Mouse (Mus musculus) neural tube, embryonic 14.5 days (tissue): ENCODE data around the gene Arap1. TPM values are rescaled to one million over a fixed set of nuclear protein-coding genes. Genes with fewer than 3 reads are reported as not detected.
A peak's percentile ranks its signal among the peaks of the same experiment; 100 is the strongest.

Source experiments
- ATAC-seq: fragments of 200-750 bp; cut with Nextera tagmentation; 2 replicates; pipeline ENCODE4 v1.8.0; 2017; ENCODE audit warnings: low read depth, mild to moderate bottlenecking, moderate TSS enrichment, moderate library complexity
- H3K27ac ChIP-seq: fragments of 300-500 bp; sonication (generic); 2 replicates; pipeline ENCODE4 v1.5.1; 2014; ENCODE audit warnings: low read depth, mild to moderate bottlenecking, control low read depth, low read length, moderate library complexity, mixed read lengths
- H3K27me3 ChIP-seq: fragments of 300-500 bp; sonication (generic); 2 replicates; pipeline ENCODE4 v1.6.1; 2014; ENCODE audit warnings: low read length; ENCODE audit not compliant: control insufficient read depth, insufficient read depth
- H3K36me3 ChIP-seq: fragments of 300-500 bp; sonication (generic); 2 replicates; pipeline ENCODE4 v1.6.1; 2014; ENCODE audit warnings: low read length, mixed read lengths; ENCODE audit not compliant: control insufficient read depth, insufficient read depth
- H3K4me1 ChIP-seq: fragments of 300-500 bp; sonication (generic); 2 replicates; pipeline ENCODE4 v1.6.1; 2014; ENCODE audit warnings: low read length; ENCODE audit not compliant: control insufficient read depth, insufficient read depth
- H3K4me2 ChIP-seq: fragments of 300-500 bp; sonication (generic); 2 replicates; pipeline ENCODE4 v1.6.1; 2014; ENCODE audit warnings: mild to moderate bottlenecking, low read depth, low read length, control low read depth
- H3K4me3 ChIP-seq: fragments of 300-500 bp; sonication (generic); 2 replicates; pipeline ENCODE4 v1.5.1; 2014; ENCODE audit warnings: low read depth, low read length, control low read depth, mixed read lengths
- H3K9ac ChIP-seq: fragments of 300-500 bp; sonication (generic); replicated peaks from 2 replicates; pipeline ENCODE4 v1.6.1; 2014; ENCODE audit warnings: low read depth, mild to moderate bottlenecking, control low read depth, low read length, mixed read lengths
- H3K9me3 ChIP-seq: fragments of 300-500 bp; sonication (generic); 2 replicates; pipeline ENCODE4 v1.6.1; 2016; ENCODE audit warnings: low read length; ENCODE audit not compliant: control insufficient read depth
- WGBS: fragments of 180-500 bp; shearing (Covaris S2); extraction: QIAGEN DNeasy Blood & Tissue Kit; methylation state at CpG from one replicate; pipeline ENCODE4 v1.1.7; 2014; 5-methylcytosine and 5-hydroxymethylcytosine counted together
- polyA plus RNA-seq: library from polyadenylated mRNA; unstranded; fragments of >200 nt; fragmentation: Nextera tagmentation; extraction: Ambion mirVana; gene quantifications from 2 replicates; pipeline ENCODE4 v1.2.1, GENCODE M21; 2014

Arap1 gene
- polyA plus RNA-seq, 1 experiment from 2014 or later: 4.0 TPM

DNA sequence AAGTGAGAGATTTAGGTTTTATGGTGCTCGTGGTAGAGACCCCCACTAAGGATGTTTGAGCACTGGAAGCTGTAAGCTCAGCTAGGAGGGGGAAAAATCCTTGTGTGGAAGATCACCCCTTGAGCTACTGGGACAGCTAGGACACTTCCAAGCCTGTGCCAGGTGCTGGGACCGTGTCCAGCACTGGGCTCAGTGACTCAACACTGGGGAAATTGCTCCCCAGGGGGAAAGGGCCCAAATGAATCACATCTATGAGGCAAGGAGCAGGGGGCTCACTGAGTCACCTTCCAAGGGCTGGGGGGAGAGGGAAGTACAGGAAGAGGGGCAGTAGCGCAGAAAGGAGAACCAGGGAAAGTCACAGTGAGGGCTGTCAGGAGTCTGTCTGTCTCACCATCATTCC is 102.0 kb downstream of the Arap1 start:
- 44% methylated on average over 3 of the region's 3 CpGs for WGBS
- ATAC-seq: no peak
- no peaks in the 10 kb centered on the region for H3K27me3 ChIP-seq

DNA sequence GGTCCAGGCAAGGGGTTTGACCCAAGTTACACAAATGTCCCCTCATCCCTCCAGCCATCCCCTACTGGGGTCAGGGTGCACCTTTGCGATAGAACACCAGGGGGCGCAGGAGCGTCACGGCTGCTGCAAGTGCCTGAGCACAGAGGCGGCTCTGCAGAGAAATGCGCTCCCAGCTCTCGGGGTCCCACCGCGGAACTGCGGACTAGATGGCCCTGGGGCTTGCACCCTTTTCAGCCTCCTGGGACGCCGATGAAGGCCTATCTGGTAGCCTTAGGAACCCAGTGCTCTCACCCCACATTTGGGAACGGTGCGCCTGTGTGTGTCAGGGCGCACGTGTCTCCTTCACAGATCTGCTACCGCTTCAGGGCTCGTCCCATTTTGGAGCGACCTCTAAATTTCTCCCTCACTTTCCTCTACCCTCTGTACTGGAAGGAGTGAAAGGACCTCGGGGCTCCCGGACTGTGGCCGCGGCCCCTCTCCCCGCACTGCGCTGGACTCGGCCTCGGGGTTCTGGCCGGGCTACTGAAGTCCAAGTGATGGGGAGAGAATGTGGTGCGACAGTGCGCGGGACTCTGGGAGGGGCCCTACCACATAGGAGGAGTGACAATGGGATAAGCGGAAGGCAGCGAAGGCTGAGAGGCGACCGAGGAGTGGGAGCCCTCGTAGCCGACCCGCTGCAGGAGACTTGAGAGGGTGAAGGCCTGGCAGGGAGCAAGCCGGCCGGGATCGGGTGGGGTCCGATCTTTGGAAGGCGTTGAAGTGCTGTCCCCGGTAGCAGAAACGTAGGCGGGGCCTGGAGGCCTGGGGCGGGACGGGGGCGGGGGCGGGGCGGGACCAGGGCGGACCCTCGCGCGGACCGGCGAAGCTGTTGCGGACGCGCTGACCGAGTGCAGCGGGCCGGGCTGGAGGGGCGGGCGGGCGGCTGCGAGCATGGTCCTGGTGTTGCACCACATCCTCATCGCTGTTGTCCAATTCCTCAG is 102.8 kb downstream of the Arap1 start:
- Histone ChIP-seq H3K9ac (peak overlapping the region; percentile 41), H3K4me1 (0 out of 2 replicates have a peak, but pooled peaks cover 3% of the 10 kb centered on the region), H3K4me3 (peak overlapping the region; percentile 45), H3K36me3 (no peaks in the 10 kb centered on the region), H3K4me2 (peak overlapping the region; percentile 89), H3K27me3 (no peaks in the 10 kb centered on the region), H3K27ac (no peak overlapping the region), H3K9me3 (no peaks in the 10 kb centered on the region)
- peak; percentile 89 for ATAC-seq
- under 1% methylated on average over 57 of the region's 68 CpGs for WGBS

More for the DNA sequence above, 102.0 kb downstream of the Arap1 start:
- Histone ChIP-seq H3K27ac (no peak overlapping the region), H3K9ac (no peak overlapping the region), H3K4me1 (no peaks in the 10 kb centered on the region), H3K4me3 (no peak overlapping the region), H3K4me2 (no peak overlapping the region), H3K9me3 (no peaks in the 10 kb centered on the region), H3K36me3 (no peaks in the 10 kb centered on the region)

DNA sequence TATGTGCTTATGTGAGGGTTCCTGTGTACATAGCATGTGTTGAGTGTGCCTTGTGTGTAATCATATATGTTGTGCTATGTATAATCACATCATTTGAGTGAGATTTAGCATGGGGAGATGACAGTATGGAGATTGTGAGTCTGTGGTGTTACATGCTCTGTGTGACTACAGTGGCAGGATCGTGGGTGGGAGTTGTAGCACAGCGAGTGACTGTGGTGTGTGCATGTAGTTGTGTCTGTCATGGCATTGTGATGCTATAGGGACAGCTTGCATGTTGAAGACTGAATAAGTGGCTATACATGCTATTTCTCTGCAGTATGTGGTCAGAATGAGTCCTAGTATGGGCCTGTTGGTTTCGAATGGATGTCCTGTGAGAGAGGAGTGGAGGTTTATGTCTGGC is 104.8 kb downstream of the Arap1 start:
- Histone ChIP-seq H3K9ac (no peak overlapping the region), H3K9me3 (no peaks in the 10 kb centered on the region), H3K4me2 (peak overlapping the region; percentile 89), H3K4me3 (no peak overlapping the region), H3K4me1 (0 out of 2 replicates have a peak, but pooled peaks cover 3% of the 10 kb centered on the region), H3K36me3 (no peaks in the 10 kb centered on the region), H3K27ac (no peak overlapping the region), H3K27me3 (no peaks in the 10 kb centered on the region)
- WGBS: 85% methylated on average over 3 of the region's 3 CpGs
- ATAC-seq: no peak

DNA sequence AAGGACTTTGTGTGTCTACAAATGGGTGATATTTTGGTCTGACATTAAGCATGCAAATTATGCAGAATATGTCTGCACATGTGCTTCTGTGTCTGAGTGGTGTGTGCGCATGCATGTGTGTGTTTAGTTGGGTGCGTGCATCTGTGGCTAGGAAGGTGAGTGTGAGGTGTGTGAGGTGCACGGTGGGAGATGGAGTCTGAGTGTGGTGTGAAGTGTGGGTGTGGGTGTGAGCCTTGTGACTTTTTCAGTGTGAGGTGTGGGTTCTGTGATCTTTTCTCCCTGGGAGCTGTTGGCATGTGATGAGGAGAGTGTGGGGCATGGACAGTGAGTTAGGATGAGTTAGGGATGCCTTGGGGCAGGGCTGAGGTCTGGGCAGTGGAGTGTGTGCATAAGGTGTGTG is 105.4 kb downstream of the Arap1 start:
- H3K27me3 ChIP-seq: no peaks in the 10 kb centered on the region
- H3K27ac ChIP-seq: no peak overlapping the region
- no peaks in the 10 kb centered on the region for H3K36me3 ChIP-seq
- ATAC-seq: no peak
- H3K4me2 ChIP-seq: no peak overlapping the region; the same call in 1 of the 2 replicates
- 81% methylated on average over 3 of the region's 3 CpGs for WGBS
- 0 out of 2 replicates have a peak, but pooled peaks cover 3% of the 10 kb centered on the region for H3K4me1 ChIP-seq
- no peaks in the 10 kb centered on the region for H3K9me3 ChIP-seq
- H3K4me3 ChIP-seq: no peak overlapping the region
- H3K9ac ChIP-seq: no peak overlapping the region

DNA sequence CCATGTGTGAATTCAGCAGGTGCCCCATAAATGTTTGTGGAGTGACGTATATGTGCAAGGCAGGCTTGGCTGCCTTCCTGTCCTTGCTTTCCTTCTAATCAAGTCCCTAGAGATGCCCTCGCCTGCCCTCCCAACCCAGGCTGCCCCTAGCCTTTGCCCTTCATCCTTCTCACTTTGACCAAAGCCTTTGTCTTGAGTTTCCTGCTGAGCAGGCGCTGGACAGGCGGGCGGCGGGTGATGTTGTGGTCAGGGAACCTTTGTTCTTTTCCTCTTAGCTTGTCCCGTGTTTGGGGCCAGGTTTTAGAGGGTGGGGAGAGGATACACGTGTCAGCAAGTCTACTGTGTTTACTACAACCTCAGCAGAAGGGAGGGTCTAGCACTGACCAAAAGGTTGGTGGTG is 105.9 kb downstream of the Arap1 start:
- Histone ChIP-seq H3K4me2 (no peak overlapping the region; the same call in 1 of the 2 replicates), H3K4me1 (0 out of 2 replicates have a peak, but pooled peaks cover 3% of the 10 kb centered on the region), H3K36me3 (no peaks in the 10 kb centered on the region), H3K27me3 (no peaks in the 10 kb centered on the region), H3K9ac (no peak overlapping the region), H3K27ac (no peak overlapping the region), H3K4me3 (no peak overlapping the region), H3K9me3 (no peaks in the 10 kb centered on the region)
- 28% methylated on average over 8 of the region's 8 CpGs for WGBS
- no peak for ATAC-seq

DNA sequence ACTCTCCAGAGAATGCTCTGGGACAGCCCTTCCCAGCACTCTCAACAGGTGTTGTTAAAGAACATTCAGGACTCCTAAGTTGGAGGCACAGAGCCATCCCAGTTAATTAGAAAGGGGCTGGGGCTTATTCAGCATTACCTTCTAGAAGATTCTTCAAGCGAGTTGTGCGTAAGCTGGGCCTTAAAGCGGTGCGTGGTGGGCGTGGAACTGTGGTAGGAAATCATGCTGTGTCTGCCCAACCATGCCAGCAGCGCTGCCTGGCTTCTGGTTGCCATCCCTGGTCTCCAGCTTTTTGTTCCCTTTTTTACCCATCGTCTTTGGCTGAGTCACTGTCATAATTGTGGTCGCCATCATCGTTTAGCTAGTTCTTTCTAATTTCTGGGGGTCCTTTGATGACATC is 106.6 kb downstream of the Arap1 start:
- Histone ChIP-seq H3K36me3 (no peaks in the 10 kb centered on the region), H3K4me3 (no peak overlapping the region), H3K9me3 (no peaks in the 10 kb centered on the region), H3K4me1 (0 out of 2 replicates have a peak, but pooled peaks cover 3% of the 10 kb centered on the region), H3K4me2 (no peak overlapping the region), H3K9ac (no peak overlapping the region), H3K27ac (no peak overlapping the region), H3K27me3 (no peaks in the 10 kb centered on the region)
- 85% methylated on average over 9 of the region's 9 CpGs for WGBS
- no peak for ATAC-seq

DNA sequence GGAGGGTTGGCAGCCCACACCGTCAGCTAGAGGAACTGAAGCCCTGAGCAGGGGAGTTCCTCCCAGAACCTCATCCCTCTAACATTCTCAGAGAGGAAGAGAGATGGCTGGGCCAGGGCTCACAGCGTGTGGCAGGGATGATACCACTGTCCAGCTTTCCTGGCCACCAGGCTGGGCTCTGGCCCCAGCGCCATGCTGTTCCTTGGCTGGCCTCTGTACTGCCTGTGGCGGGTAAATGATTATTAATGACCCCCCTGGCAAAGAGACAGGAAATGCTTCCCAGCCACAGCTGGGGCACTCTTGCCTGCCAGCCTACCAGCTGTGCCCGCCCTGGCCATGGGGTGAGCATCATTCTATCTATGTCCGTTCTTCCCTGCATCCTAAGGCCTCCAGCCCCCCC is 107.3 kb downstream of the Arap1 start:
- no peaks in the 10 kb centered on the region for H3K27me3 ChIP-seq
- no peak overlapping the region for H3K4me2 ChIP-seq
- WGBS: 64% methylated on average over 6 of the region's 6 CpGs
- no peak overlapping the region for H3K4me3 ChIP-seq
- ATAC-seq: no peak
- H3K27ac ChIP-seq: no peak overlapping the region
- no peaks in the 10 kb centered on the region for H3K9me3 ChIP-seq
- H3K9ac ChIP-seq: no peak overlapping the region
- no peaks in the 10 kb centered on the region for H3K36me3 ChIP-seq
- 0 out of 2 replicates have a peak, but pooled peaks cover 3% of the 10 kb centered on the region for H3K4me1 ChIP-seq

DNA sequence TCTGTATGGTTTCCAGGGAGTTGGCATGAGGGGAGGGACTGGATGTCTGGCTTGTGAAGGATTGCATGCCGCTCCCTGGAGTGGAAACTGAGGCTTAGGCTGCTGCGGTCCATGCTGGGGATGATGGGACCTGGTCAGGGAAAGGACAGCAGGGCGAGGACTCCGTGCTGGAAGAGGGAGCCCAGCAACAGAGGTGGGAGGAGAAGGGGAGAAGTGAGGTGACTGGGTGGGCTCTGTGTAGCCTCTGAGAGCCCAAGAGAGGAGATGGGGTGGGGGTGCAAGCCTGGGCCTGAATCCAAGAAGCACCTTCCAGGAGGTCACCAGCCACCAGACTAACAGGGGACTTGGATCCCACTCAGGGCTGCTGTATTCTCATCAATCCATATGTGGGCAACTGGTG is 108.5 kb downstream of the Arap1 start:
- Histone ChIP-seq H3K4me2 (no peak overlapping the region), H3K9ac (no peak overlapping the region), H3K4me1 (0 out of 2 replicates have a peak, but pooled peaks cover 7% of the 10 kb centered on the region)

DNA sequence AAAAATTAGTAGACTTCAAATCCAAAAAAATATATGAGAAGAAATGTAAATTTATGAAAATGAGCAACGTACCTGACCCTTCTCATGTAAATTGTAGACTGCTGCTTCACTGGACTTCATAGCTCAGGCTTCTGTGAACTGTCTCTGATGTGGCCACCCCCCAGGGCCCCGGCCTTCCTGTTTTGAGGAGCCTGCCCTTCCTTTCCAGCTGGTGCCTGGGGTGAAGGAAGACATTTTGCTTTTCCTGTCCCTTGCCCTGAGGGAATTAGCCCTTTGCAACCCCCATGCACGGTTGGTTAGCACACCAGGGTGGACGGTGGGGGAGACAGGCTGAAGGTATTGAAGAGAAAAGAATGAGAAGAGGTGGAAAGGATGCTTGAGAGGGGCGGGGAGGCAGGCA is 108.9 kb downstream of the Arap1 start:
- no peaks in the 10 kb centered on the region for H3K27me3 ChIP-seq
- no peak overlapping the region for H3K9ac ChIP-seq
- no peak overlapping the region for H3K4me2 ChIP-seq
- H3K36me3 ChIP-seq: no peaks in the 10 kb centered on the region
- H3K27ac ChIP-seq: no peak overlapping the region
- WGBS: 31% methylated on average over 5 of the region's 5 CpGs
- 0 out of 2 replicates have a peak, but pooled peaks cover 7% of the 10 kb centered on the region for H3K4me1 ChIP-seq
- H3K9me3 ChIP-seq: no peaks in the 10 kb centered on the region
- no peak overlapping the region for H3K4me3 ChIP-seq
- ATAC-seq: no peak

More for the DNA sequence above, 108.5 kb downstream of the Arap1 start:
- no peaks in the 10 kb centered on the region for H3K27me3 ChIP-seq
- no peaks in the 10 kb centered on the region for H3K36me3 ChIP-seq
- 79% methylated on average over 4 of the region's 4 CpGs for WGBS
- no peaks in the 10 kb centered on the region for H3K9me3 ChIP-seq
- no peak overlapping the region for H3K27ac ChIP-seq
- ATAC-seq: no peak
- no peak overlapping the region for H3K4me3 ChIP-seq
